Mouse (Mus musculus) hindbrain, embryonic 14.5 days (tissue): ENCODE data around the gene Chpt1. TPM values are rescaled to one million over a fixed set of nuclear protein-coding genes. Genes with fewer than 3 reads are reported as not detected.

Experiments
- ATAC-seq: fragments of 200-750 bp; cut with Nextera tagmentation; 2 replicates; pipeline ENCODE4 v1.8.0; 2017; ENCODE audit warnings: moderate number of reproducible peaks, mild to moderate bottlenecking, moderate TSS enrichment, moderate library complexity; ENCODE audit not compliant: low FRiP score
- DNase-seq: peaks from one replicate; pipeline ENCODE4 v3.0.0-alpha.2; 2015; ENCODE audit warnings: low spot score
- H3K27ac ChIP-seq: fragments of 300-500 bp; sonication (generic); 2 replicates; pipeline ENCODE4 v1.5.1; 2014; ENCODE audit warnings: mild to moderate bottlenecking, moderate library complexity
- H3K27me3 ChIP-seq: fragments of 300-500 bp; sonication (generic); 2 replicates; pipeline ENCODE4 v1.6.1; 2014; ENCODE audit warnings: mild to moderate bottlenecking, low read length, mixed read lengths; ENCODE audit not compliant: control insufficient read depth, insufficient read depth
- H3K36me3 ChIP-seq: fragments of 300-500 bp; sonication (generic); replicated peaks from 2 replicates; pipeline ENCODE4 v1.6.1; 2014; ENCODE audit not compliant: control insufficient read depth, insufficient read depth
- H3K4me1 ChIP-seq: fragments of 300-500 bp; sonication (generic); replicated peaks from 2 replicates; pipeline ENCODE4 v1.6.1; 2014; ENCODE audit warnings: antibody characterized with exemption, low read length, mixed read lengths; ENCODE audit not compliant: control insufficient read depth, insufficient read depth
- H3K4me2 ChIP-seq: fragments of 300-500 bp; sonication (generic); replicated peaks from 2 replicates; pipeline ENCODE4 v1.6.1; 2014; ENCODE audit warnings: mild to moderate bottlenecking, moderate library complexity
- H3K4me3 ChIP-seq: fragments of 300-500 bp; sonication (generic); replicated peaks from 2 replicates; pipeline ENCODE4 v1.5.1; 2014; ENCODE audit warnings: mild to moderate bottlenecking, low read length
- H3K9ac ChIP-seq: fragments of 300-500 bp; sonication (generic); 2 replicates; pipeline ENCODE4 v1.6.1; 2014
- H3K9me3 ChIP-seq: fragments of 300-500 bp; sonication (generic); 2 replicates; pipeline ENCODE4 v1.6.1; 2016; ENCODE audit warnings: low read length; ENCODE audit not compliant: control insufficient read depth
- WGBS: fragments of 180-500 bp; shearing (Covaris S2); extraction: QIAGEN DNeasy Blood & Tissue Kit; methylation state at CpG from one replicate; pipeline ENCODE4 v1.1.7; 2014; 5-methylcytosine and 5-hydroxymethylcytosine counted together
- polyA plus RNA-seq: library from polyadenylated mRNA; unstranded; fragments of >200 nt; fragmentation: Nextera tagmentation; extraction: Ambion mirVana; gene quantifications from 2 replicates; pipeline ENCODE4 v1.2.1, GENCODE M21; 2014

Chpt1 gene
- polyA plus RNA-seq, 1 experiment from 2014 or later: 15.6 TPM

DNA sequence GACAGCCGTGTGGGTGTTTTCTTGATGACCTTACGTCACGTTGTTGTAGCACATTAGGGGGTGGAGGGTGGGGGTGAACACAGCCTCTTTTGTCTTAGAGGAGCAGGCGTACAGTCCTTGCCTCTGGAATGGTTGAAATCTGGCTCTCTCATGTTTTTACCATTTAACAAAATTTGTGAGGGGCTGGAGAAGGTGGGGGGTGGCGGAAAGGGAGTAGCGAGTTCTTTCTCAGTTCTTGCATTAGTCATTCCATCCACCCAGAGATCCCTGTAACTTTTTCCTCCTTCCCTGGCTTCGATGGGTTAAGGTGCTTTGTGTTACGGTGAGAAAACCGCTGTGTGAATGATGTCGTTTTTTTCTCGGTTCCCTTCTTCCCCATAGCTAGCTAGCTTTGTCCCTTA lies 83.7 kb downstream of the Chpt1 start:
- no peak overlapping the region for H3K4me3 ChIP-seq
- H3K36me3 ChIP-seq: peaks cover 16% of the 10 kb centered on the region
- no peak for ATAC-seq

DNA sequence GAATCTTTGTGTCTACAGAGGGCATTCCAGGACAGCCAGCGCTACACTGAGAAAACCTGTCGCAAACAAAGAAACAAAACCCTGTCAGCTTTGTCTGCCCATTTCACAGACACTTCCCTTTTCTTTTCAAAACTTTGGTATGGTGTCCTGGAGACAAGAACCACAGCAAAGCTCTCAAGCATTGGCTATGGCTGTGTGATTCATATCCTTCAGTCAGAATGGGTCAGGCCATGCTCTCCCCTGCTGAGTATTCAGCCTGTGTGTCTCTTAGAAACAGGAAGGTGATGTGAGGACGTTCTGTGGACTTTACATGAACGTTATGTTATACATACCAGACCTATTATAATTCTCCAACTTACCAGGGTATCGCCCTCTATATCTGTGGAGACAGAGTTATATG lies 86.2 kb downstream of the Chpt1 start:
- Histone ChIP-seq H3K4me1 (no peaks in the 10 kb centered on the region), H3K27me3 (no peaks in the 10 kb centered on the region), H3K9ac (no peak overlapping the region), H3K36me3 (peaks cover 25% of the 10 kb centered on the region), H3K4me2 (no peak overlapping the region), H3K4me3 (no peak overlapping the region), H3K9me3 (no peaks in the 10 kb centered on the region), H3K27ac (no peak overlapping the region)
- 81% methylated on average over 5 of the region's 5 CpGs for WGBS
- DNase-seq (no peak), ATAC-seq (no peak)

More for the DNA sequence above, 83.7 kb downstream of the Chpt1 start:
- no peaks in the 10 kb centered on the region for H3K9me3 ChIP-seq
- DNase-seq: no peak
- WGBS: 81% methylated on average over 11 of the region's 11 CpGs
- H3K4me2 ChIP-seq: no peak overlapping the region
- H3K27me3 ChIP-seq: no peaks in the 10 kb centered on the region
- H3K27ac ChIP-seq: no peak overlapping the region
- H3K4me1 ChIP-seq: no peaks in the 10 kb centered on the region
- H3K9ac ChIP-seq: no peak overlapping the region

DNA sequence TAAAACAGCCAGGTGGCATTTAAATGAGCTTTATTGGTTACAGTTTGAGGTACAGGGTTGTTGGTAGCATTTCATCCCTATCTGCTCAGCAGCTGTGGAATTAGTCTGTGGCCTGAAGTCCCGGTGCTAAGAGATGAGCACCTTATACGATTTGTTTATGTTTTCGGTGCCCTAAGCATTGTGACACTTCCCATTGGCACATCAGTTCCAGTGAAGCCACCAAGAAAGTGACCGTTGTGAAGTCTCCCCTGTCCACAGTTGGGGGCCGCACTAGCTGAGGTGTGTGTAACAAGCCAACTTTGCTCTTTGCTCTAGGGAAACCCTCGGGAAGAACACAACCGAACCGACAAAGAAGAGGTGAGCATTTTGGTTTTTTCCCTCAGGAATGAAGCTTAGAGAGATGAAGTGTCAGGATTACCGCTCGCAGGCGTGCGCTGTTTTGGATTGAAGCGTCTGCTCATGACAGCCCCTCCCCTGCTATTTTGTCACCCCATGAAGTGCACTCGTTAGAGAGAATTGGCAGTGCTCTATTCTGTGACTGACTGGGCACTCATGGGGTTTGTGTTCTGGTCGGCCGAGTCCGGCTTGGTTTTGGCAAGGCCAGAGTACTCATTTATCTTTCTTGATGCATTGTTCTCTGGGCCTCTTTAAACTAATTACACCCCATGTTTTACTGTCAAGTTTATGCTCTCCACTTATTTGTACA lies 91.4 kb downstream of the Chpt1 start:
- WGBS: 62% methylated on average over 17 of the region's 17 CpGs
- Histone ChIP-seq H3K27me3 (no peaks in the 10 kb centered on the region), H3K36me3 (peaks cover 12% of the 10 kb centered on the region), H3K4me2 (no peak overlapping the region), H3K9ac (no peak overlapping the region), H3K27ac (no peak overlapping the region), H3K9me3 (no peaks in the 10 kb centered on the region), H3K4me3 (no peak overlapping the region), H3K4me1 (no peaks in the 10 kb centered on the region)
- DNase-seq (no peak), ATAC-seq (peak; percentile 59; the same call in 1 of the 2 replicates)

DNA sequence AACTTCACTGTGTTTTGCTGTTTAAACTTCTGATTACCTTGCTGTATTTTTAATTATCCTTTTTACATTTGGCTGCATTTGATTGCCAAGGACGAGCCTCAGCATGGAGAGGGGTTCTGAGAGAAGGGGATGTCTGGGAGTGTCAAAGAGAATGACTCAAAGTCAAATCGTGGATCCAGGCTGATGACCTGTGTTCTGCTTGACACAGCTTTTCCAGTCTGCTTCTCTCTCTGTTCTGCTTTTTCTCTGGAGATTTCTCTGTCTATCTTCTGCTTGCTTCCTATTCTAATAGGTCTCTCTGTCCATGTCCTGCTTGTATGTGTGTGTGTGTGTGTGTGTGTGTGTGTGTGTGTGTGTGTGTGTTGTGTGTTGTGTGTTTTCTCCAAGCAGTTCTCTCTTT lies 94.1 kb downstream of the Chpt1 start:
- ATAC-seq (no peak), DNase-seq (no peak)
- Histone ChIP-seq H3K4me1 (no peaks in the 10 kb centered on the region), H3K9ac (no peak overlapping the region), H3K4me2 (no peak overlapping the region), H3K27me3 (no peaks in the 10 kb centered on the region), H3K27ac (no peak overlapping the region), H3K4me3 (no peak overlapping the region), H3K36me3 (peaks cover 5% of the 10 kb centered on the region; the same call in 1 of the 2 replicates), H3K9me3 (no peaks in the 10 kb centered on the region)
- 62% methylated on average over 2 of the region's 2 CpGs for WGBS

DNA sequence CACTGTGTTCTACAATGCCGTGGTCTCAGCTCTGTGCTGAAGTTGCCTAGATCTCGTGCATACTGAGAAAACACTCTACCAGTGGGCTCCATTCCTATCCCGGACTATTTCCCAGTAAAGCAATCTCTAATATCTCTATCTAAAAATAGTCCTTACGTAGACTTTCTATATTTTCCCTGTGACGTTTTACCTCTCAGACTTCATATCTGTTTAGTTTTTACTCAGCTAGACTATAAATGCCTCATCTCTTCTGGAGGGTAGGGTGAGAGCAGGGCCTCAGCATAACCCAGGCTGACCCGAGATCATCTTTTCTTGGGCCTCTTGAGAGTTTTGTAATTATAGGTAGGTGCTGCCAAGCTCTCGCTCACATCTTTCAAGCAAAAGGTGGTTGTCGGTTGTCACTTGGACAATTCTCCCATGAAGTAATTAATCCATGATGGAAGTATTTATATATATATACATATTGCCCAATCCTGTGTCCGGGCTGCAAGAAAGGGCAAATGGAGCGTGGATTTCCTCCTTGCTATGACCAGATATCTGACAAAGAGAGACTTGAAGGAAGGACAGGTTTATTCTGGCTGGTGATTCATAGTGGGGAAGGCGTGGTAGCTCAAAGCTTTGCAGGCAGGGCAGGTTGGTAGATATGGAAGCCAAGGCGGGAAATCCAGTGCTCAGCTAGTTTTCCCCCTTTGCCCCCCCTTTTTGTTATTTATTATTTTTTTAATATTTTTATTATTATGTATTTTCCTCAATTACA lies 95.8 kb downstream of the Chpt1 start:
- H3K4me2 ChIP-seq: no peak overlapping the region
- no peaks in the 10 kb centered on the region for H3K36me3 ChIP-seq
- DNase-seq: no peak
- WGBS: 95% methylated on average over 12 of the region's 12 CpGs
- H3K9ac ChIP-seq: no peak overlapping the region
- H3K9me3 ChIP-seq: no peaks in the 10 kb centered on the region
- H3K27ac ChIP-seq: no peak overlapping the region
- ATAC-seq: no peak
- H3K4me1 ChIP-seq: no peaks in the 10 kb centered on the region
- no peak overlapping the region for H3K4me3 ChIP-seq
- no peaks in the 10 kb centered on the region for H3K27me3 ChIP-seq

DNA sequence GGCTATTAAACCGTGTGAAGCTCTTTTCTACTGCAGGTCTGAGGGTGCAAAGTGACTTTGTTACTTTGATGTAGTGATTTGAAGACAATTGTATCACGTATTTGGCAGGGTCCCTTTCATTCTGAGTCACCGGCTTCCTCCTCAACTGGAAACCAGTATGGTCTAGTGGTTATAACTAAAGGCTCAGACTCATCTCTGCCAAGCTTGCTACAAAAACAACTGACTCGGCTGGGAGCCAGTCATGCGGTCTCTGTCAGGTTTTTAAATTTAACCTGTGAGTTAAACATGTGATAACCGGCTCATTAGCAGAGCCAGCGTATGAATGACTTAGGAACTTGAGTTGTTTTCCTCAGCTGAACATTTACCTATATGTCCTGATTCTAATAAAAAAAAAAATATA lies 98.1 kb downstream of the Chpt1 start:
- 76% methylated on average over 7 of the region's 7 CpGs for WGBS
- no peaks in the 10 kb centered on the region for H3K27me3 ChIP-seq
- H3K9ac ChIP-seq: no peak overlapping the region
- no peaks in the 10 kb centered on the region for H3K36me3 ChIP-seq
- H3K27ac ChIP-seq: no peak overlapping the region
- DNase-seq (no peak), ATAC-seq (no peak)
- no peaks in the 10 kb centered on the region for H3K4me1 ChIP-seq
- H3K4me3 ChIP-seq: no peak overlapping the region
- H3K4me2 ChIP-seq: no peak overlapping the region
- no peaks in the 10 kb centered on the region for H3K9me3 ChIP-seq

DNA sequence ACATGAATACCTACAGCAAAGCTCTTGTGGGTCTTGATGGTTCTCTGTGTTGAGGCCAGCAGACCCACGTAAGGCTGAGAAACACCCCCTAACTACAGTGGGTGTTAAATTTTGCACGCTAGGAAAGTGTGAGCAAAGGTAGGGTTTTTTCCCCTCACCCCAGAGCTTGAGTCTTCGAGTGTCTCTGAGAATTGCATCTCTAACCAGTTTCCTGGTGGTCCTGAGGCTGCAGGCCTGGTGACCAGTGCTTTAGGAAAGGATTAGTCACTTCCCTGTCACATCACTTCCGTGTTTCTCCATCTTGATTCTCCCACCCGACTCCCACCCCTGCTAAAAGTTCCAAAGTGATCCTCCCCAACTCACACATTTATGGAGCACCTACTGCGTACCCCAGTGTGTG lies 99.7 kb downstream of the Chpt1 start:
- Histone ChIP-seq H3K4me2 (no peak overlapping the region), H3K4me3 (no peak overlapping the region), H3K36me3 (no peaks in the 10 kb centered on the region), H3K27me3 (no peaks in the 10 kb centered on the region), H3K27ac (no peak overlapping the region), H3K9me3 (no peaks in the 10 kb centered on the region), H3K4me1 (no peaks in the 10 kb centered on the region), H3K9ac (no peak overlapping the region)
- ATAC-seq (no peak), DNase-seq (no peak)
- WGBS: 93% methylated on average over 6 of the region's 6 CpGs

DNA sequence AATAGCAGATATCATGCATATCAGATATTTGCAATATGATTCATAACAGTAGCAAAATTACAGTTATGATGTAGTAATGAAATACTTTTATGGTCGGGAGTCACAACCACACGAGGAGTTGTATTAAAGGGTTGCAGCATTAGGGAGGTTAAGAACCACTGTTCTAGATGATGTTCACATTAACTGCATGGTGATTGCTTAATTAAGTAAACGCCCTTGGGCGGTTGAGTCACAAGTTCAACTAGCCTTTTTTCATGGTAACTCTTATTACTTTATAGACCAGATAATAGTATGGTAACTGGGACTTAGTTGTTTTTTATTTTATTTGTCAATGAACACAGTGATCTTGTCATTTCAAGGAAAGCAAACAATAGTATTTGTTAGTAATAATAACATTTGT lies 100.9 kb downstream of the Chpt1 start:
- 97% methylated on average over 4 of the region's 4 CpGs for WGBS
- no peaks in the 10 kb centered on the region for H3K4me1 ChIP-seq
- no peak for DNase-seq
- no peak overlapping the region for H3K4me2 ChIP-seq
- H3K9ac ChIP-seq: no peak overlapping the region
- no peaks in the 10 kb centered on the region for H3K9me3 ChIP-seq
- no peaks in the 10 kb centered on the region for H3K36me3 ChIP-seq
- no peak overlapping the region for H3K27ac ChIP-seq
- ATAC-seq: no peak
- H3K27me3 ChIP-seq: no peaks in the 10 kb centered on the region
- H3K4me3 ChIP-seq: no peak overlapping the region
